Mouse (Mus musculus) liver, postnatal 0 days (tissue): ENCODE measurements around the gene Hhat.

Experiments used
- CTCF ChIP-seq: sonication (generic); IDR thresholded peaks from 2 replicates; pipeline ENCODE4 v1.5.1; 2016; ENCODE audit warnings: antibody characterized with exemption, low read depth
- EP300 ChIP-seq: IDR thresholded peaks from 2 replicates; pipeline ENCODE4 v1.6.1; 2016; ENCODE audit warnings: antibody characterized with exemption, low read depth, mild to moderate bottlenecking

DNA sequence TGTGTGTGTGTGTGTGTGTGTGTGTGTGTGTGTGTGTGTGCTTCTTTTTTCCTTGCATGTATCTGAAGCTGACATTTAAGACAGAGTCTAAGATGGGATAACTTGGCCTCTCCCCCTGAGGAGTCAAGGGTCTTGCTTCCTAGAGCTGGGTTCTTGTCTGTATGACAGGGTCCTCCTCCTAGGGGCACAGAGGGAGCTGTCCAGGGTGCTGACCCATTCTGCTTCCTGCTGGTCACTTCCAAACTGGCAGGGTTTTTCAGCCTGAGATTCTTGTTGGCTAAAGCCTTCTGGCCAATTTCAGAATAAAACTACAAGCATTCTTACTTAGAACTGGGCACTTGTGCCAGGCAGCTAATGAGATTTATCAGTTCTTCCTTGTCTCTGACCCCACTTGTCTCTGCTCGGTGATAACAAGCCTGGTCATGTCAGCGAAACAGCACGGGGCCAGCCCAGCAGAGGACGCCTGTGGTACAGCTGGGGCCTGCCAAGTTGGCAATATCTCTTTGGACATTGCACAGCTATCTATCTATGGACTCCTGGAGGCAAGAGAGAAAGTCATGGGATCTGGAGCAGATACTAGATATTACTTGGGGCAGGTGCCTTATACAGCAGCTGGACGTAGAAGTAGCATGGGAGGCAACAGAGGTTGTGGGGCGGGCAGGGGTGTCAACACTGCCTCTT lies 313.4 kb downstream of the Hhat start:
- TF ChIP-seq EP300 (no peak), CTCF (no peak)
